Comparison of ENCODE assay signal across 23 mouse cellular contexts in the genomic region with DNA sequence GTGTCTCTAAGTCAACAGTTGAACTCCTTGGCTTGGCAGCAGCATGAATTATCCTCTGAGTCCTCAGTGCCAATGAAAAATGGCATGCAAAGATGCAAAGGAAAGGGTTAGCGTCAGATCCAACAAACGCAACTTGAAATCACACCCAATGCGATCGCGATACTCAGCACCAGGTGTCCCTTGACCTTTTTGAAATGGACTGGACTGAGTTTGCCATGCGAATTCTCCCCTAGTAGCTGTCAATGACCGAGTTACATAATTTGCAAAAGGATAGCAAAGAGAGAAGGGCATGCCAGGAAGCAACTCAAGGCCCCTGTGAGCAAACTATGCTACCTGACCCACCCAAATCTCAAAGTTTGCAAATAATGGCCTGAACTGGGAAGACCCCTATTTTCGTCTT. TPM values are rescaled to one million over a fixed set of nuclear protein-coding genes. Genes with fewer than 3 reads are reported as not detected.
DNase-seq lines count a peak whose midpoint lies in the region; ATAC-seq and TF ChIP-seq lines count a peak whose summit lies in the region.
"Had no signal": no experiment of that assay in that cellular context is flagged by ENCODE, and none has a peak within 500 bp of the region (broad histone marks: within the 10 kb centered on the region; RNA-seq: fewer than 3 reads in every experiment).

No protein-coding gene starts in this region.

- H3K9me3 ChIP-seq in stomach, embryonic 14.5 days (ENCODE audit: control insufficient read depth, low read depth, low read length) = peaks cover 5% of the 10 kb centered on the region; the same call in 1 of the 2 replicates
- no peaks in the 10 kb centered on the region for H3K9me3 ChIP-seq in stomach, postnatal 0 days (ENCODE audit: control insufficient read depth, low read length)
- 0 out of 2 replicates have a peak, but pooled peaks cover 2% of the 10 kb centered on the region for H3K9me3 ChIP-seq in liver, embryonic 14.5 days (ENCODE audit: control insufficient read depth, low read length)
- H3K9me3 ChIP-seq: heart, embryonic 15.5 days; midbrain, embryonic 15.5 days had no signal

- no peak for TF ChIP-seq EP300 in stomach, postnatal 0 days (optimal IDR thresholded peaks at IDR 0.05)
- no peak for TF ChIP-seq EP300 in liver, embryonic 14.5 days (IDR thresholded peaks at IDR 0.05; ENCODE audit: low read depth)

- peaks cover 3% of the 10 kb centered on the region; the same call in 1 of the 2 replicates for H3K4me1 ChIP-seq in stomach, embryonic 14.5 days (ENCODE audit: control insufficient read depth, insufficient read depth, low read length)
- no peaks in the 10 kb centered on the region for H3K4me1 ChIP-seq in stomach, postnatal 0 days (replicated peaks; ENCODE audit: control insufficient read depth, insufficient read depth)
- H3K4me1 ChIP-seq in liver, embryonic 14.5 days (replicated peaks; ENCODE audit: control insufficient read depth in 2 of 2, insufficient read depth in 2 of 2, low read length in 1 of 2) = no peaks in the 10 kb centered on the region
- H3K4me1 ChIP-seq: embryonic facial prominence, embryonic 12.5 days; heart, embryonic 15.5 days; midbrain, embryonic 15.5 days; neural tube, embryonic 12.5 days had no signal

- no peaks in the 10 kb centered on the region for H3K36me3 ChIP-seq in stomach, embryonic 14.5 days (ENCODE audit: control insufficient read depth, insufficient read depth, low read length)
- H3K36me3 ChIP-seq in stomach, postnatal 0 days (ENCODE audit: control insufficient read depth, insufficient read depth, low read length) = no peaks in the 10 kb centered on the region
- no peaks in the 10 kb centered on the region for H3K36me3 ChIP-seq in liver, embryonic 14.5 days (replicated peaks; ENCODE audit: control insufficient read depth, insufficient read depth, low read depth)
- H3K36me3 ChIP-seq: embryonic facial prominence, embryonic 12.5 days; heart, embryonic 15.5 days; midbrain, embryonic 15.5 days; neural tube, embryonic 12.5 days had no signal

- WGBS in stomach, embryonic 14.5 days = 88% methylated on average over 8 of the region's 8 CpGs
- 78% methylated on average over 8 of the region's 8 CpGs for WGBS in stomach, postnatal 0 days
- 70% methylated on average over 8 of the region's 8 CpGs for WGBS in liver, embryonic 14.5 days (ENCODE audit: insufficient replicate concordance)

- no peak overlapping the region for H3K4me3 ChIP-seq in stomach, embryonic 14.5 days (ENCODE audit: low read depth, low read length)
- H3K4me3 ChIP-seq in stomach, postnatal 0 days (ENCODE audit: low read depth, low read length) = no peak overlapping the region
- no peak overlapping the region for H3K4me3 ChIP-seq in liver, embryonic 14.5 days (ENCODE audit: insufficient read depth in 1 of 2, low read depth in 2 of 2, low read length in 2 of 2)
- H3K4me3 ChIP-seq: embryonic facial prominence, embryonic 12.5 days; heart, embryonic 15.5 days; midbrain, embryonic 15.5 days; neural tube, embryonic 12.5 days had no signal

- no peak for ATAC-seq in stomach, embryonic 14.5 days (ENCODE audit: insufficient number of reproducible peaks, insufficient read depth, low FRiP score, low read depth)
- ATAC-seq in stomach, postnatal 0 days (ENCODE audit: low FRiP score, low TSS enrichment) = no peak
- peak; percentile 48; the same call in 1 of the 2 replicates for ATAC-seq in liver, embryonic 14.5 days (ENCODE audit: insufficient read depth)
- ATAC-seq: activated CD4-positive, CD25-positive, alpha-beta regulatory T cell, adult 4 months; inflammation-experienced regulatory T-cells, adult 6 months; lung, postnatal 0 days; midbrain, embryonic 15.5 days had no signal

- peak; percentile 63 for DNase-seq in kidney, adult 11 months
- DNase-seq in kidney, postnatal 14 days = no peak
- DNase-seq in stomach, postnatal 0 days (ENCODE audit: low spot score) = no peak
- no peak for DNase-seq in liver, embryonic 14.5 days (ENCODE audit: low read depth in 3 of 3, low spot score in 3 of 3)
- no peak for DNase-seq in frontal cortex, adult 2 months (ENCODE audit: extremely low spot score in 1 of 2, low spot score in 1 of 2)
- DNase-seq in lung, adult 18-20 months = no peak
- no peak for DNase-seq in ovary, adult 18-20 months (ENCODE audit: low spot score)
- DNase-seq: adrenal gland, postnatal 10 days; cerebellum, adult 18-20 months; cerebellum, postnatal 25 days; heart, postnatal 4 days; retina, postnatal 1 day; right cerebral cortex, postnatal 25 days had no signal

- peak overlapping the region; percentile 3; the same call in 1 of the 2 replicates for H3K4me2 ChIP-seq in stomach, embryonic 14.5 days (replicated peaks; ENCODE audit: low read depth, low read length)
- H3K4me2 ChIP-seq in stomach, postnatal 0 days (replicated peaks; ENCODE audit: low read depth) = no peak overlapping the region
- H3K4me2 ChIP-seq in liver, embryonic 14.5 days (ENCODE audit: low read depth) = peak overlapping the region; percentile 28; the same call in 1 of the 2 replicates
- H3K4me2 ChIP-seq: embryonic facial prominence, embryonic 12.5 days; heart, embryonic 15.5 days; hindbrain, embryonic 14.5 days; midbrain, embryonic 15.5 days; neural tube, embryonic 12.5 days had no signal

- no peak overlapping the region for H3K9ac ChIP-seq in stomach, embryonic 14.5 days (replicated peaks; ENCODE audit: low read depth, low read length)
- no peak overlapping the region for H3K9ac ChIP-seq in stomach, postnatal 0 days (ENCODE audit: low read length)
- H3K9ac ChIP-seq in liver, embryonic 14.5 days (replicated peaks) = no peak overlapping the region
- H3K9ac ChIP-seq: embryonic facial prominence, embryonic 12.5 days; heart, embryonic 15.5 days; hindbrain, embryonic 14.5 days; midbrain, embryonic 15.5 days; neural tube, embryonic 12.5 days had no signal

- H3K27ac ChIP-seq in stomach, embryonic 14.5 days (ENCODE audit: low read length) = no peak overlapping the region
- H3K27ac ChIP-seq in stomach, postnatal 0 days (replicated peaks) = no peak overlapping the region
- peak overlapping the region; percentile 53 for H3K27ac ChIP-seq in liver, embryonic 14.5 days
- H3K27ac ChIP-seq: embryonic facial prominence, embryonic 12.5 days; heart, embryonic 15.5 days; hindbrain, embryonic 14.5 days; macrophage; midbrain, embryonic 15.5 days; neural tube, embryonic 12.5 days had no signal

- no peak for TF ChIP-seq CTCF in stomach, postnatal 0 days (IDR thresholded peaks at IDR 0.05; ENCODE audit: low read depth)
- no peak for TF ChIP-seq CTCF in liver, embryonic 14.5 days (IDR thresholded peaks at IDR 0.05; ENCODE audit: low read depth)

- H3K27me3 ChIP-seq in stomach, embryonic 14.5 days (ENCODE audit: control insufficient read depth, insufficient read depth, low read length) = no peaks in the 10 kb centered on the region
- H3K27me3 ChIP-seq in stomach, postnatal 0 days (ENCODE audit: control insufficient read depth, insufficient read depth, low read length) = no peaks in the 10 kb centered on the region
- H3K27me3 ChIP-seq in liver, embryonic 14.5 days (ENCODE audit: control insufficient read depth, insufficient read depth, low read length) = no peaks in the 10 kb centered on the region
- H3K27me3 ChIP-seq: embryonic facial prominence, embryonic 12.5 days; heart, embryonic 15.5 days; midbrain, embryonic 15.5 days; neural tube, embryonic 12.5 days had no signal

RNA-seq across cellular contexts. Expression of a gene that starts 34.9 kb away (rescaled TPM):
- polyA plus RNA-seq in stomach, embryonic 14.5 days (2014; fragmentation: Nextera tagmentation; extraction: Ambion mirVana) = 28.0 and 28.7 TPM in 2 replicates
- 53.8 and 56.2 TPM in 2 replicates for polyA plus RNA-seq in stomach, postnatal 0 days (2015; fragmentation: Nextera tagmentation; extraction: Ambion mirVana)
- 5.2 and 6.0 TPM in 2 replicates for polyA plus RNA-seq in liver, embryonic 14.5 days (2012; rRNA removed)
- 8.0 and 8.5 TPM in 2 replicates for polyA plus RNA-seq in liver, embryonic 14.5 days (2014; fragmentation: Nextera tagmentation; extraction: Ambion mirVana)
- polyA plus RNA-seq in frontal cortex, adult 2 months (2012; rRNA removed) = 7.7 and 8.1 TPM in 2 replicates
- polyA plus RNA-seq: activated CD4-positive, CD25-positive, alpha-beta regulatory T cell, adult 4 months; inflammation-experienced regulatory T-cells, adult 6 months had no signal
